Mouse (Mus musculus): ENCODE measurements around the gene Gal3st1. TPM values are rescaled to one million over a fixed set of nuclear protein-coding genes. Genes with fewer than 3 reads are reported as not detected.
"Not testable (repeated sequence)": the region's sequence is repeated elsewhere in the genome, so short reads cannot be mapped to it uniquely, and the experiment has no call there.

The Gal3st1 gene
- total RNA-seq (2021) = under 1 TPM; 0.32 to 0.33 TPM
- long read RNA-seq, experiment 1, partial matches to known transcripts = 0 of 1 reads
- long read RNA-seq, experiment 1, other reads (novel, unspliced or antisense) = 0 of 1 reads
- long read RNA-seq, experiment 2 = 0 reads

DNA sequence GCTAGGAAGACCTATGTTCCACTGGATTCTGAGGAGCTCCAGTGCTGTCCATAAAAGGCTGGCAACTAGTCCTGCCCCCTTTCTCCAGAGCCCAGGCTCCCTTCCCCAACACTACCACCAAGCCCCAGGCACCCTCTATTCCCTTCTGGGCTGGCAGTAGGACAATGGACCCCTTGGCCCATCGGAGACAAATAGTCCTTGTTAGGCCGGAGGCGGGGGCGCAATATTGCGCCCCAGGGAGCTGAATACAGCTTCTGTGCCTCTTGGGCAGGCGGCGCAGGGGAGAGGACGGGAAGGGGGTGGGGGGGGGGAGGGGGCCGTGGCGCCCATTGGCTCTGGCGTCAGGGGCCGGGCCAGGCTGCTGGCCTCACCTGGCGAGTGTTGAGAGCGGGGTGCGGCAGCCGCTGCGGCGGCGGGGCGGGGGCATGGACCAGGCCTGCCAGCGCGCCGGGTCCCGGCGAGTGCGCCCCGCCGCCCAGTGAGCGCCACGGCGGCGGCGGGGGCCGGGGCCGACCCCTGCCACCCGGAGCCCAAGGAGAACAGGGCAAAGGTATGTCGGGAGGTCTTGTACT, at the start of gene Gal3st1:
TSS of gene Gal3st1 (plus strand) at position 346 of the 572 bp plus-strand sequence.
- DNase-seq = no peak

DNA sequence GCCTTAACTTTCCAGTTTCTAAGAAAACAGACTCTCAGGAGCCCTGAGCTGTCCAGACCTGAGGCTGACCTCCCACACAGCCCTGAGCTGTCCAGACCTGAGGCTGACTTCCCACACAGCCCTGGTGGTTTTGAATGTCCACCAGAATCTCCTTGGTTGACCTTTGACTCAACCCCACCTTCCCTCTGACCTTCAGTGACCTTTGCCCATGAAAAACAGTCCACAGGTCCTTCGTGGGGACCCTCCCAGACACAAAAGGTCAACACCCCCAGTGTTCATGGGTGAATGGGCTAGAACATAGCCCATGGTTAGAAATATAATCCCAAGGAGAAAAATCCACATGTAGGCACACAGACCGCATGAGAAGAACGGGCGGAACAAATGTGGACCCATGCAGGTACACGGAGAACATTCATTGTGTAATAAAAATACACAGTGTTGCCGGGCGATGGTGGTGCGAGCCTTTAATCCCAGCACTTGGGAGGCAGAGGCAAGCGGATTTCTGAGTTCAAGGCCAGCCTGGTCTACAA, 49.6 kb upstream of the Gal3st1 start:
- no peak for DNase-seq
- intact Hi-C loops (cut with DNase I) = no loop called here

More for the DNA sequence above, at the start of gene Gal3st1:
- intact Hi-C loops (cut with DNase I) = no loop called here

DNA sequence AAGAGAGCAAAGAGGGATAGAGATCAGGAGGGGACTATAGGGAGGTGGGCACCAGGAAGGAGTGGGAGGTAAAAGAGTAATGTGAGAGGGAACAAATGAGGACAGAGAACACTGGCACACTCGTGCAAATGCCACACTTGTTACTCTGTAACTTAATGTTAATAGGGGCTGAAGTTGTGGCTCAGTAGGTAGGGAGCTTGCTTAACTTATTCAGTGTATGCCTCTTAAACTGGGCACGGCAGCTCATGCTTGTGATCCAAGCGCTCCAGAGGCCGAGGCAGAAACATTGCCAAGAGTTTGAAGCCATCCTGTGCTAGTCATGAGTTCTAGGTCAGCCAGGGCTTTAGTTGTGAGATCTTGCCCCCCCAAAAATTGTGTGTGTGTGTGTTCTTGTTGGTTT, 48.3 kb upstream of the Gal3st1 start:
- intact Hi-C loops (cut with DNase I) = no loop called here
- no peak for DNase-seq

GRCm38 (mm10) chr11:3936318-3936717, 47.1 kb upstream of the Gal3st1 start:
- intact Hi-C loops (cut with DNase I) = no loop called here
- DNase-seq = no peak

DNA sequence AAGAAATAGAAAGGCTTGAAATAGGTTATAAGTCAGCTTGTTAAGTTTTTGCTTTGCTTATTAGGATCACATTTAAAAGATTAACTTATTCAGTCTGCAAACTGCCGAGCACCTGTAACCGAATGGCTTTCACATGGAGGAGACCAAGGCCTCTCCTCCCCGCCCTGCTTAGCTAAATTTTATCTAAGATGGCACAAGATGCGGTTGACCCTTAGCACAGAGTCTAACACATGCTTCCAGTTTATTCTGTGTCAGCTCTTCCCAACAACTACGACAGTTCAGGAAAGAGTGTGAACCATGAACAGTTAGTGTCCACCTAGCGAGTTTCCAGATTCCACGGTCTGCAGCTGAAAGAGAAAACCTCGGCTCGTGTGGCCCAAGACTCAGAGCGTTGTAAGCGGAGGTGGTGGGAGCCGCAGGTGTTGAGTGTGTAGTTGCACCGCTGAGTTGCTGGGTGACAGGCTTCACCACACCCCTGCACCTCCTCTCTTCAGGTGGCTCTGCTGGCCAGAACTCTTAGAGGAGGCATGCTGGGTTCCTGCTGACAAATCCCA, 46.0 kb upstream of the Gal3st1 start:
- no peak for DNase-seq
- intact Hi-C loops (cut with DNase I) = no loop called here

GRCm38 (mm10) chr11:3941371-3941770, 42.1 kb upstream of the Gal3st1 start:
- intact Hi-C loops (cut with DNase I) = no loop called here
- no peak for DNase-seq

DNA sequence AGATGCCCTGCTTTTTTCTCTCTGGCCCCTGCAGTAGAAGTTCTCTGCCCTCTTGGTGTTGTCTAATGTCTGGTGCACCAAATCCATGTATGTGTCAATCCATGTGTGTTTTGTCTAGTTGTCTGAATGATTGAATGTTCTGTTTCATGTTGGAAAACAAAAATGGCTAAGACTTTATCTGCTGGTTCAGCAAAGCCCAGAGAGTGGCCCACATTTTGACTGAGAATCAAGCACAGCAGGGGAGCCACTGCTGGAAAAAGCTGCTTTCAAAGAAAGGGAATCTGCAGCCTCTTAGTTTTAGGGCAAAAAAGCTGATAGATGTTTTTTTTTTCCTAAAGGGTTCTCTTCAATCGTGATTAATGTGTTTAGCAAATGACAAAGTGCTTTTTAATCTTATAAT, 37.0 kb upstream of the Gal3st1 start:
- intact Hi-C loops (cut with DNase I) = no loop called here
- DNase-seq = no peak

DNA sequence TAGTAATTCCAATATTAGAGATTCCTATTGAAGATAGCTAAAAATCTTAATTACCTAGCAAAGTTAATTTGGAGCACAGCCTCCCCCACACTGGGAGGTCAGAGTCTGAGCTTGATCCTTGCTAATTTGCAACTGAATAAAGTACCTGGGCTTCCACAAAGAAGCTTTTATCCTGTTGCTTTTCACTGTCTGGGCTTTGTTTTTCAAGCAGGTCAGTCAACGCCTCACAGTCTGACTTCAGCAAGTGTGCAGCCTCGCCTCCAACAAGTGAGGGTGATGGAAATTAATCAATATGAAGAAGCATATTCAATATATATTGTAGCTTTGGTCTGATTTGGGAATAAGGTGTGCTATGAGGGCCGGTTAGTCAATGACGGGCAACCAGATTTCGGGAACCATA, 28.6 kb upstream of the Gal3st1 start:
- intact Hi-C loops (cut with DNase I); DNase-seq: not testable (repeated sequence)

DNA sequence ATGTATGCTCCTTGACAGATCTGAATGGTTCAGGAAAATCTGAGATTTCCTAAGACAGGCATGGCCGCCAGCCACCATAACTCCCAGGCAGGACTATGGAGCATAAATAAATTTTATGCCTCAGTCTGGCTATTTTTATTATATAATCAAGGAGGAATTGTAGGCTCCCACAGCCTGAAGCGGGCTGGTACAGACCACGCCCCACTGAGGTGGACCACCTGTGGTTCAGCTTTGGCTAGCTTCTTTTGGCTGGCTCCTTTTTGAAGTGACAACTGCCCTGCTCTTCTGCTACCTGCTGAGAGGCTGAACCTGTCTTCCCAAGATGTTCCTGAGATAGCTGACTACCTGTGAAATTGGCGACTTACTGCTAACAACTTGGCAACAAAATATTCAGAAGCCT, 28.1 kb upstream of the Gal3st1 start:
- DNase-seq; intact Hi-C loops (cut with DNase I): not testable (repeated sequence)

GRCm38 (mm10) chr11:3960901-3961300, 22.5 kb upstream of the Gal3st1 start:
- intact Hi-C loops (cut with DNase I) = no loop called here
- no peak for DNase-seq

GRCm38 (mm10) chr11:3961761-3962160, 21.7 kb upstream of the Gal3st1 start:
- intact Hi-C loops (cut with DNase I) = no loop called here

GRCm38 (mm10) chr11:3963155-3963554, 20.3 kb upstream of the Gal3st1 start:
- intact Hi-C loops (cut with DNase I) = no loop called here
- peak in 1 of 2 experiments; percentile 9 for DNase-seq

More at GRCm38 (mm10) chr11:3961761-3962160, 21.7 kb upstream of the Gal3st1 start:
- no peak for DNase-seq

GRCm38 (mm10) chr11:3963610-3964415, 19.6 kb upstream of the Gal3st1 start, which contains the start of gene Pes1:
Gene Pes1, plus strand, starts transcription at chr11:3963975.
- intact Hi-C loops (cut with DNase I) = no loop called here
- peak; percentile 77 to 82 for DNase-seq

DNA sequence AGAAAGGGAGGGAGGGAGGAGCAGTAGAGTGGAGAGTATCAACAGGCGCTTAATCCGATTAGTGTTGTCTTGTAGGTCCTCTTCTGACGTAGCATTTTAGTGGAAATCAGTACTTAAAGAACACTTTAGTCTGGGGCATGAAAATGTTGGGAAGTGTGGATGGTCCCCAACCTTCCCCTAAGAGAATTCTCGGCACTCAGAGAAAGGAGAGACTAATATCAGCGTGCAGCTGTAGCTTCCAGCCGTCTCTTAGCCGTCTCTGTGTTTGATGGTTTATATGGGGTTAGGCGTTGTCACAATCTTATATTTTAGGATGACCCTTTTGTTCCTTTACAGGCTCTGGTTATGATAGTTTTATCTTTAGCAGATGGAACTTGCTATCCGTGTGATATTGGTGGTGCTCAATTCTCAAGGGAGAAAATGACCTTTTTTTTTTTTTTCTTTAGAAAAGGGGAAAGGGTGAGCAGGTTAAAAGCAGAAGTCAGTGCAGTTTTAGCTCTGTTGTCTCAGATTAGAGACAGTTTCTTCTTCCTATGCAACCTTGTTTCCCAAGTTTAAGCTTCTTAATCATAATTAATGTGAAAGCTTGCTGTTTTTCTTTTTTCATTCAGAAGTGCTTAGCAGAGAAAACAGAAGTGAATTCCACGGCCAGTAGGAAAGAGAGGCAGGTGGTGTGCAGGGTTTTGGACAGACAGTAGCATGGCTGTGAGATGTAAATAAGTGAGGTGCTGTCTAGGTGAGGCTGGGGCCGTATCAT, 18.8 kb upstream of the Gal3st1 start:
- no peak for DNase-seq
- intact Hi-C loops (cut with DNase I) = no loop called here

GRCm38 (mm10) chr11:3969837-3970236, 13.6 kb upstream of the Gal3st1 start:
- no peak for DNase-seq
- intact Hi-C loops (cut with DNase I) = no loop called here

DNA sequence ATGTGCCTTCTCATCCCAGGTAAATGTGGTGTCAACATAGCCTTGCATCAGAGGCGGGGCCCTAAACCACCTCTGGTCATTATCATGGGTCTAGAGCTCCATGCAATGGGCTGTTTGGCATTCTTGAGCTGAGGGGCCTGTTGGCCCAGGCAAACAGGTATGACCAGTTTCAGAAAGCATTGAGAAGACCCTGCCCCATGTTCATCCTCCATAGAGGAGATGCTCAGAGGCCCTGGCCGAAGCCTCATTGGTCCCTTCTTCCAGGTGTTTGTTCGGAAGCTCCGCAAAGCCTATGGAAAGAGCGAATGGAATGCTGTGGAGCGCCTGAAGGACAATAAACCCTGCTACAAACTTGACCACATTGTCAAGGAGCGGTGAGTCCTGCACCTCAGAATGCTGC, 13.1 kb upstream of the Gal3st1 start:
- intact Hi-C loops (cut with DNase I) = no loop called here
- no peak for DNase-seq

DNA sequence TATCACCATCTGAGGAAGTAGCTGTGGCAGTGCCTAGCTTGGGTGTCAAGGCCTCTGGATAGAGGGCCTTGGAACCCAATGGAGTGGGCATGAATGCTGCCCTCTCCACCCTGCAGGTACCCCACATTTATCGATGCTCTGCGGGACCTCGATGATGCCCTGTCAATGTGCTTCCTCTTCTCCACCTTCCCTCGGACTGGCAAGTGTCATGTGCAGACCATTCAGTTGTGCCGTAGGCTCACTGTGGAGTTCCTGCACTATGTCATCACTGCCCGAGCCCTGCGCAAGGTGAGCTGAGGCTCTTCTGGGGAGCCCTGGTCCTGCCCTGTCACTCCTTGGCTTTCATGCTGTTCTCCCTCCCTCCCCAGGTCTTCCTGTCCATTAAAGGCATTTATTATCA, 10.4 kb upstream of the Gal3st1 start:
- intact Hi-C loops (cut with DNase I) = no loop called here
- DNase-seq = no peak

GRCm38 (mm10) chr11:3974311-3974710, 9.1 kb upstream of the Gal3st1 start:
- DNase-seq = no peak
- intact Hi-C loops (cut with DNase I) = no loop called here

- no peak for DNase-seq
- intact Hi-C loops (cut with DNase I) = no loop called here
Observed at GRCm38 (mm10) chr11:3976678-3977077, 6.8 kb upstream of the Gal3st1 start, which contains the start of gene 4930556J24Rik. Gene 4930556J24Rik, minus strand, starts transcription at chr11:3976778.

GRCm38 (mm10) chr11:3978421-3978820, 5.0 kb upstream of the Gal3st1 start:
- DNase-seq = no peak
- intact Hi-C loops (cut with DNase I) = no loop called here
